Mouse (Mus musculus) thymus, postnatal 10 days (tissue): Measurements from ENCODE around the gene Taok1.
"Not testable (repeated sequence)": the region's sequence is repeated elsewhere in the genome, so short reads cannot be mapped to it uniquely, and the experiment has no call there.

Experiments
- DNase-seq, 2 experiments: peaks; one replicate each; pipeline ENCODE4 v3.0.0; 2021; ENCODE audit warnings: low spot score in 2 of 2

The Taok1 gene

GRCm38 (mm10) chr11:77585201-77585600 lies 22.4 kb downstream of the Taok1 start:
- DNase-seq, result no peak

GRCm38 (mm10) chr11:77545261-77545660 lies 62.4 kb downstream of the Taok1 start:
- DNase-seq, result no peak

- DNase-seq, result no peak
Observed at GRCm38 (mm10) chr11:77532202-77532846, 75.3 kb downstream of the Taok1 start.

- DNase-seq, result no peak
Observed at GRCm38 (mm10) chr11:77530862-77531261, 76.8 kb downstream of the Taok1 start.

GRCm38 (mm10) chr11:77529644-77530043 lies 78.0 kb downstream of the Taok1 start:
- DNase-seq, result no peak

GRCm38 (mm10) chr11:77528420-77528819 lies 79.2 kb downstream of the Taok1 start:
- DNase-seq, result not testable (repeated sequence)

- DNase-seq, result no peak
Observed at GRCm38 (mm10) chr11:77525804-77526486, 81.7 kb downstream of the Taok1 start.

GRCm38 (mm10) chr11:77520601-77521529 lies 86.8 kb downstream of the Taok1 start:
- DNase-seq, result peak; percentile 58 to 61

- peak; percentile 79 to 82 for DNase-seq
Observed at GRCm38 (mm10) chr11:77519043-77519442, 88.6 kb downstream of the Taok1 start, which contains the start of gene Gm10392. Gene Gm10392, minus strand, starts transcription at chr11:77519198.

- DNase-seq, result peak in 1 of 2 experiments; percentile 45
Observed at GRCm38 (mm10) chr11:77518051-77518798, 89.4 kb downstream of the Taok1 start.

- DNase-seq, result no peak
Observed at GRCm38 (mm10) chr11:77516553-77517425, 90.8 kb downstream of the Taok1 start.

- DNase-seq, result peak in 1 of 2 experiments; percentile 45
Observed at GRCm38 (mm10) chr11:77515637-77516552, 91.7 kb downstream of the Taok1 start, which contains the start of gene Trp53i13. Gene Trp53i13, minus strand, starts transcription at chr11:77515980.

- DNase-seq, result peak; percentile 56 to 71
Observed at GRCm38 (mm10) chr11:77514832-77515636, 92.6 kb downstream of the Taok1 start, which contains the start of gene Abhd15. Gene Abhd15, plus strand, starts transcription at chr11:77515121.

- no peak for DNase-seq
Observed at GRCm38 (mm10) chr11:77514281-77514831, 93.3 kb downstream of the Taok1 start.

- no peak for DNase-seq
Observed at GRCm38 (mm10) chr11:77513811-77514170, 93.8 kb downstream of the Taok1 start.

GRCm38 (mm10) chr11:77512891-77513810 lies 94.5 kb downstream of the Taok1 start:
- DNase-seq, result peak; percentile 82 to 90

GRCm38 (mm10) chr11:77511336-77511735 lies 96.3 kb downstream of the Taok1 start:
- DNase-seq, result no peak
